Mouse (Mus musculus) urinary bladder, postnatal 25 days (tissue): ENCODE measurements at regions not wholly inside any gene's neighbourhood (a gene's known extent, or its start where the extent isn't known, plus 50 kb on each side); places are given as distances from the start of the nearest gene placed in this dataset.

ENCODE experiments used
- DNase-seq: peaks from one replicate; pipeline ENCODE4 v3.0.0; 2022; ENCODE audit warnings: low spot score

GRCm38 (mm10) chr19:6644871-6645270 lies 102.0 kb upstream of the Slc22a12 start:
- no peak for DNase-seq

DNA sequence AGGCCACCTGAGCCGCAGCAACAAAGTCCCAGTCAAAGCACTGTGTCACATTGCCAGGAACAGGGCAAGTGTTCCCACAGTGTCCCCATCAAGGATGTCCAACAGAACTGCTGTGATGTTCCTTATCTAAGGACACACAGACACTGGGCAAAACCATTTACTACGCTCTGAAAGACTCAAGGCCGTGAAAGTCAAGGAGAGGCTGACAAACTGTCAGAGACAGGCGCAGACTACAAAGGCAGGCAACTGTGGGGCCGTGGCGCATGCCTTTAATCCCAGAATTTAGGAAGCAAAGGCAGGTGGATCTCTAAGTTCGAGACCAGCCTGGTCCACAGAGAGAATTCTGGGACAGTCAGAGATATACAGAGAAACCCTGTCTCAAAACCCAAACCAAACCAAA lies 96.8 kb upstream of the Slc22a12 start:
- DNase-seq, result no peak

- DNase-seq, result no peak
These were observed 90.6 kb upstream of the Slc22a12 start for GRCm38 (mm10) chr19:6633400-6633799.

DNA sequence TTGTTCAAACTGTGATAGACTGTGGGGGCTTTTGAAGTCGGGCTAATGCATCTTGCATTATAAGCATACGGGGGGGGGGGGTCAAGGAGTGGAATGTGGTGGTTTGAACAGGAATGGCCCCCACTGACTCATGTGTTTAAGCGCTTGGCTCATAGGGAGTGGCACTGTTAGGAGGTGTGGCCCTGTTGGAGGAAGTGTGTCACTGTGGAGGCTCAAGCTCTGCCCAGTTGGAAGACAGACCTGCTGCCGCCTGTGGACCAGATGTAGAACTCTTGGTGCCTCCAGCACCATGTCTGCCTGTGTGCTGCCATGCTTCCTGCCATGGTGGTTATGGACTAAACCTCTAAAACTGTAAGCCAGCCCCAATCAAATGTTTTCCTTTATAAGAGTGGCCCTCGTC lies 89.0 kb upstream of the Slc22a12 start:
- DNase-seq, result no peak

GRCm38 (mm10) chr19:6630613-6630940 lies 87.7 kb upstream of the Slc22a12 start:
- DNase-seq, result no peak

GRCm38 (mm10) chr19:6629911-6630612 lies 87.2 kb upstream of the Slc22a12 start:
- DNase-seq, result no peak

DNA sequence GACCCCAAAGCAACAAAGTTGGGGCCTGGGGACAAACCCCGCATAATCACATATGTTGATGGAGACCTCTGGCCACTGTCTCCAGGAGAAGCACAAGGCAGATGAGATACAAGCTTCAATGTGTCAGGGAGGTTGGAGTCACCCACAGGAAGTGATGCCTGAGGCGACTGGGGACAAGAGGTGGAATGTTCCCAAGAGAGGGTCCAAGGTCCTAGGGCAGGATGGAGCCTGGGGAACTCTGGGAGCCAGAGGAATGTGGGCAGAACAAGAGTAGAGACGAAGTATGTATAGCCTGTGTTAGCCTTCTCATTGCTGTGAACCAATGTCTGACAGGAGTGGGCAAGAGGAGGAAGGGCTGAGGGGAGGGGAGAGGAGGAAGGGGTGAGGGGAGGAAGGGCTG lies 82.7 kb upstream of the Slc22a12 start:
- no peak for DNase-seq

DNA sequence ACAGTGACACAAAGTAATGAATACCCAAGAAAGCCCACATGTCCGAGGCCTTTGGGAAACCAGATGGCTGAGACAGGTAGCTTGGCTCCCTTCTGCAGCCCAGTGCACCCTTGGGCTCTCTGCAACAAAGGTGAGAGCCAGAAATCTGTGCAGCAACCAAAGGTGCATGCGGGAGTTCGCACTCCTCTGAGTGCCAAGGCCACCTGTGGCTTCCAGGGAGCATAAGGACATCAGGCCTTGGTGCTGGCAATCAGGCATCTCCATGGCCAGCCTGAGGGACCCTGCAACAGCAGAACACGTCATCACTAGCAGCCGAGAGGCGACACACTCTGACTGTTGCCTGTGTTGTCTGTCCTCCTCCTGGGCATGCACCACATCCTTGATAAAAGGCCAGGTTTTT lies 78.2 kb upstream of the Slc22a12 start:
- no peak for DNase-seq

DNA sequence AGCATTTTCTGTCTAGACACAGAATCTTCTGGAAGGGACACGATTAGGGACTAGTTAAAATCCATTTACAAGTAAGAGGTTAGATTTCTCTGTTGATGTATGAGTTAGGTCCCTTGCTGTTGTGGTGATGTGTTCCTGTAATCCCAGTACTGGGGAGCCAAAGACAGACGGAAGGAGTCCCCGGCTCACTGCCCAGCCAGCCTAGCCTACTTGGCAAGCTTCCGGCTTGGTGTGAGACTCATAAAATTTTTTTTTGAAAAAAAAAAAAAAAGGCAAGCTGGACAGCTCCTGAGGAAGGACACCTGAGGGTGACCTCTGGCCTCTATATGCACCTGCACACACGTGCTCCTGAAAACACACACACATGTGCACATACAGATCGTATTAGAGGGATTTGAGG lies 76.7 kb upstream of the Slc22a12 start:
- DNase-seq, result no peak

DNA sequence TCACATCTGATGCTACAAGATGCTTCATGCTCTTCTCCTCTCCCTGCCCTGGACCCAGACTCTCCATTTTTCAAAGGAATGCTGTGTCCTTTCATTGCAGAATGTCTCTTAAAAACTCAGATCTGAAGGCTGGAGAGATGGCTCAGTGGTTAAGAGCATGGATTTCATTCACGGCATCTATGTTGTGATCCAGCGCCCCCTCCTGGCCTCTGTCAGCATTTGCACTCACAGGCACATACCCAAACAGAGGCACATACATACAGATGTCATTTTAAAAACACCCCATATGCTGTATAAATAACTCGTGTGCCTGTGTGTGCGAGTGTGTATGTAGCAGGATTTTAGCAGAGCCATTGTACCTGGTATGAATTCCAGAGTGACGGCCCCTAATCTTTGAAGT lies 73.8 kb upstream of the Slc22a12 start:
- no peak for DNase-seq

- DNase-seq, result no peak
These were observed 69.6 kb upstream of the Slc22a12 start for GRCm38 (mm10) chr19:6612441-6612840.

DNA sequence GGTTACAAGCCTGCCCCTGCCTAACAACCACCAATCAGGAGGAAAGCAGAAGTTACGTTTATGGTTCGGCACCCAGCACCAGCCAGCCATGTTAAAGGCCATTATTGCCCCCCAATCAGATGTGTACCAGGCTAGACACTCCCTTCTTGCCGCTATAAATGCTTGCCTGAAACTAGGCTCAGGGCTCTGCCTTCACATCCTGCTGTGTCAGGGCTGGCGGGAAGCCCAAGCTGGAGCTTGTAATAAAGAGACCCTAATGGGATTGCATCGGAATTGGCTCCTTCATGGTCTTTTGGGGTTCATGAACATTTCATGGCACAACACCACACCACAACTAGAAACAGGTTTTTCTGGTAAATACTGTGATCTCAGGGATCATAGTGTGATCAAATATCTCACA lies 69.1 kb upstream of the Slc22a12 start:
- DNase-seq, result no peak

DNA sequence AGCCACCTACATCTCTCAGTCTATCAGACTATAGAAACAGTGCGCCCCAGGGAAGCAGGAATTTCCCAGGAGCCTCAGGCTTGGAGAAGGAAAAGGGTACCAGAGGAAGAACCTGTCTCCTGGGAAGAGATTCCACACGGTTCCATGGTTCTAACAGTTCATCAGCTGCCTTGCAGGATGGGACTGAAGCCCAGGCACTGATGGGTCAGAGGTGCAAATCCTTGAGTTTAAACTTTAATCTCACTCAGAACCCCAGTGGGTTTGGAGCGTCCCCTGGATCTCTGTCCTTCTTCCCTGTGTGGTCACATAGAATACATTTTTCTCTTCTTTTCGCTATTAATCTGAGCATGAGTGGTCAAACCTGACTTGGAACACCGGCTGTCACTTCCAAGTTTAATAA lies 67.9 kb upstream of the Slc22a12 start:
- no peak for DNase-seq

DNA sequence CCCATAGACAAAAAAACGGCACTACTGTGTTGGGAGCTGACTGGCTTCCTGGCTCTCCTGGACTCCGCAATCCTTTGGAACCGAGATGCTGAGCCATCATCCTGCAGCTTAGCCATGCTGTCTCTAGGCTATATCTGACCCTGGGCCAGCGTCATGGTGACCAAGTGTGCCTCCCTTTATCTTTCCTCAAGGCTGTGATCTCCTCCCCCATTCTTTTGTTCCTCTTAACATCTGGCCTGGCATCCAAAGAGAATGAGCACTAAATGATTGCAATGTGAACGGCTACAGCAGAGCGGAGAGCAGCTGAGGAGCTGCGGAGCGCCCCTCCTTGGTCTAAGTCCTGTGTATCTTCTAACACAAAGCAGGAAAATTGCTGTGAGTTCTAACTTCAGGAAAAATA lies 67.2 kb upstream of the Slc22a12 start:
- DNase-seq, result no peak

GRCm38 (mm10) chr19:6607501-6607900 lies 64.7 kb upstream of the Slc22a12 start:
- no peak for DNase-seq

GRCm38 (mm10) chr19:6606667-6607066 lies 63.8 kb upstream of the Slc22a12 start:
- DNase-seq, result no peak

- no peak for DNase-seq
These were observed 61.9 kb upstream of the Slc22a12 start for GRCm38 (mm10) chr19:6604702-6605101.

DNA sequence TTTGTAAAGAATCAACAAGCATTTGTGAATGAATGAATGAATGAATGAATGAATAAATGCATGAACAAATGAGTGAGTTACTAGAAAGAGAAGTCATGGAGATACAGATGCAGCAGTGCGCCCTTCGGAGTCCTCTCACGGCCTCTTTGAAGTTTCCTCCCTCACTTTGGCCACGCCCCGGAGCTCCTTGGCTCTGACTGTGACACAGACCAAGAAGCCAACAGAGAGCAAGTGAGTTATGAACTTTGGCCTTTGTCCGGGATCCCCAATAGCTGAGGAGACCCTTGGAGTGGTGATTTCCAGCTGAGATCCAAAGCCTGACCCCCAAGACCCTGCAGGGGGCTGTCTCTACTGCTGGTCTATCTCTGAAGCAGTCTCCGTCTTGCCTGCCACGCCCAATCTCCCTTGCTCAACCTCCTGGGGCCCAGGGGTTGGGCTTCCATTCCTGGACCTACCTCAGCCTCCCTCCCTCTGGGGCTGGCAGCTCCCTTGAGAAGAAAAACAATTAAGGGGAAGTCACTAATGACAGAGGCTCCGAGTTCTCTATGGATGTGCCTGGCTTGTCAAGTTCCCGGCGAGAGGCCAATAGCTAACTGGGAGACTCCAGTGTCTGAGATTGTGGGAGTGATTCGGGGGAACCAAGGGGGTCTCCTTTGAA lies 58.2 kb upstream of the Slc22a12 start:
- no peak for DNase-seq

GRCm38 (mm10) chr19:6599281-6599680 lies 56.4 kb upstream of the Slc22a12 start:
- DNase-seq, result no peak

- no peak for DNase-seq
These were observed 55.4 kb upstream of the Slc22a12 start for GRCm38 (mm10) chr19:6598186-6598585.

- no peak for DNase-seq
These were observed 53.0 kb upstream of the Slc22a12 start for GRCm38 (mm10) chr19:6595801-6596200.
